Mouse (Mus musculus) effector memory CD4-positive, alpha-beta T cell, adult 5 months (primary cell): ENCODE measurements around the gene Gm20869. TPM values are rescaled to one million over a fixed set of nuclear protein-coding genes. Genes with fewer than 3 reads are reported as not detected.

Source experiments
- polyA plus RNA-seq: library from polyadenylated mRNA; unstranded; fragments of 100-300 nt; shearing (Covaris generic); gene quantifications from one replicate; pipeline ENCODE4 v1.2.1, GENCODE M21; 2017

Gene Gm20869
- not detected for polyA plus RNA-seq

GRCm38 (mm10) chrY:71469149-71469548 is at the start of gene Gm20869:
Gm20869 (plus strand) TSS chrY:71469449.

Other genes with a start within 250 kb of the Gm20869 start
- gene Gm20870, start 222.6 kb downstream of the Gm20869 start, polyA plus RNA-seq = not detected